Mouse (Mus musculus): ENCODE results near the gene Pde4a. TPM values are rescaled to one million over a fixed set of nuclear protein-coding genes. Genes with fewer than 3 reads are reported as not detected.

Pde4a gene
- polyA plus RNA-seq, 1 experiment from 2014 or later = 3.8 TPM

DNA sequence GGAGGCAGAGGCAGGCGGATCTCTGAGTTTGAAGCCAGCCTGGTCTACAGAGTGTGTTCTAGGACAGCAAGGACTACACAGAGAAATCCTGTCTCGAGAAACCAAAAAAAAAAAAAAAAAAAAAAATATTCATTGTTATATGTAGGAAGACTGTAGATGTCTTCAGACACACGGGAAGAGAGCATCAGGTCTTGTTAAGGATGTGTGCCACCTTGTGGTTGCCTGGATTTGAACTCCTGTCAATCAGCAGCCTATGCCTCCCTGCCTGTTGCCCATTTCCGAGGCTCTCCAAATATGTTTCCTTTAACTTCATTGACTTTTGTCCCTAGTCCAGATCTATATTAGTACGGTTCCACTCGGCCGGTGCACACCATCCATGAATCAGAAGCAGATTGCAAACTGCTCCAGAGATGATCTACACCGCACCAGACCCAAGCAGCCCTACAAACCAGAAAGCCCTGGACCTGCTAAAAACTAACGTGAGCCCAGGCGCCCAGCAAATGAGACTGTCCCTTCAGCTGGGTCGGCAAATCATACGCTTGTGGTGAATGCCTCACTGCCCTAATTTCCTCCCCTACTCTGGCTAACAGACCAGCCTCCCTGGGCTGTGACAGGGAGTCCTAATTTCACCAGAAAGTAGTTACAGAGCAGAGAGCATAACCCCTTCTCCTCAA lies 33.3 kb upstream of the Pde4a start:
- H3K9ac ChIP-seq (replicated peaks; ENCODE audit: low read length) = no peak overlapping the region
- H3K9me3 ChIP-seq (replicated peaks; ENCODE audit: control insufficient read depth, low read length) = no peaks in the 10 kb centered on the region
- no peak overlapping the region for H3K27ac ChIP-seq (replicated peaks; ENCODE audit: low read depth, low read length)
- no peaks in the 10 kb centered on the region for H3K36me3 ChIP-seq (replicated peaks; ENCODE audit: control insufficient read depth, insufficient read depth, low read depth, low read length)
- DNase-seq (ENCODE audit: low spot score) (no peak), ATAC-seq (replicated peaks; ENCODE audit: insufficient number of reproducible peaks, low FRiP score, low TSS enrichment, low read depth) (no peak)
- H3K4me1 ChIP-seq (ENCODE audit: control insufficient read depth, insufficient read depth, low read length) = no peaks in the 10 kb centered on the region
- no peaks in the 10 kb centered on the region for H3K27me3 ChIP-seq (ENCODE audit: control insufficient read depth, insufficient read depth, low read length)
- WGBS = 83% methylated on average over 12 of the region's 12 CpGs
- H3K4me2 ChIP-seq (ENCODE audit: low read depth, low read length) = no peak overlapping the region
- no peak overlapping the region for H3K4me3 ChIP-seq (ENCODE audit: low read depth, low read length)

DNA sequence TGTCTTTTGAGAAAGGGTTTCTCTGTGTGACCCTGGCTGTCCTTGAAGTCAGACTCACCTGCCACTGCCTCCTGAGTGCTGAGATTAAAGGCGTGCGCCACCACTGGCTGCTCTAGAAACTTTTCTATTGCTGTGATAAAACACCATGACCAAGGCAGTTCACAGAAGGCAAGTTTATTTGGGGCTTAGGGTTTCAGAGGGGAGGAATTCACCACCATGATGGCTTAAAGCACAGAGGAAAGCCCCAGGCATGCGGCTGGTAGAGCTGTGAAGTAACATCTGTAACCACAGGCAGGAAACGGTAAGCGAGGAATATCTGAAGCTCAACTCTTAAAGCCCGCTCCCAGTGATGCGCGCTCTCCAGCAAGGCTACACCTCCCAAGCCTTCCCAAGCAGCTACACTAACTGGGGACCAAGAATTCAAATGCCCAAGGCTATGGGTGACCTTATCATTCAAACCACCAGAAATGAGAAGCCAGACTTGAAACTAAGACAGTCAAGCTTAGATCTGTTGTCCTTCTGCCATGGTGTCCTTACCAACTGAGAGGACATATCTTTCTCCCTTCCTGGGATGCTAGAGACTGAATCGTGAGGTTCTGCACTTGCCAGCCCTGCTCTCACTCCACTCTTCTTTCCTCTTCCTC lies 32.3 kb upstream of the Pde4a start:
- Histone ChIP-seq H3K9me3 (replicated peaks; ENCODE audit: control insufficient read depth, low read length) (no peaks in the 10 kb centered on the region), H3K9ac (replicated peaks; ENCODE audit: low read length) (no peak overlapping the region), H3K4me1 (ENCODE audit: control insufficient read depth, insufficient read depth, low read length) (no peaks in the 10 kb centered on the region), H3K27ac (replicated peaks; ENCODE audit: low read depth, low read length) (no peak overlapping the region), H3K36me3 (replicated peaks; ENCODE audit: control insufficient read depth, insufficient read depth, low read depth, low read length) (peaks cover 1% of the 10 kb centered on the region; the same call in 1 of the 2 replicates), H3K4me2 (ENCODE audit: low read depth, low read length) (no peak overlapping the region), H3K27me3 (ENCODE audit: control insufficient read depth, insufficient read depth, low read length) (no peaks in the 10 kb centered on the region), H3K4me3 (ENCODE audit: low read depth, low read length) (no peak overlapping the region)
- DNase-seq (ENCODE audit: low spot score) (no peak), ATAC-seq (replicated peaks; ENCODE audit: insufficient number of reproducible peaks, low FRiP score, low TSS enrichment, low read depth) (no peak)
- 82% methylated on average over 9 of the region's 9 CpGs for WGBS

DNA sequence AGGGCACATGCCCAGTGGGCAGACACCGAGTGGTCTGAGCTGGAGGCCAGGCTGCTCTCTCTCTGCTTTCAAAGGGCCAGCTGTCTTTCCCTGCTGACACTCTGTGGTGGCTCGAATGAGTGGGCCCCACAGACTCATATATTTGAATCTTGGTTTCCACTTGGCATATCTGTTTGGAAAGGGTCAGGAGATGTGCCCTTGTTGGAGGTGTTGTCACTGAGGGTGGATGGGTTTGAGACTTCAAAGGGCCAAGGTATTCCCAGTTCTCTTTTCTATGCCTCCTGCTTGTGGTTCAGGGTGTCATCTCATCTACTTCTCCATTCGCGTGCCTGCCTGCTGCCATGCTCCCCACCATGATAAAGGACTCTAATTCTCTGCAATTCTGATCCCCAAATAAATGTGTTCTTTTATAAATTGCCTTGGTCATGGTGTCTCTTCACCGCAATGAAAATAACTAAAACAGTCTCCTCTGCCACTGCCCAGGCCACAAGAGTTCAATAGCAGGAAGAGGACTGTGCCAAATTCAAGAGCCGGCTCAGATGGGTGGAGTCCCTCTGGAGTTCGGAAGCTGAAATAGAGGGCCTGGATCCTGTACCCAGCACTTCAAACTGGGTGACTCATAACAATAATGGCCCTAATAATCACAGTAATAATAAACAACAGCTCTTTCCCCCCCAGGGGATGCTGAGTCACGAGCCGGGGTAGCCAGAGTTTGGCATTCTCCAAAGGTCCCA lies 30.8 kb upstream of the Pde4a start:
- no peaks in the 10 kb centered on the region for H3K9me3 ChIP-seq (replicated peaks; ENCODE audit: control insufficient read depth, low read length)
- no peak overlapping the region for H3K27ac ChIP-seq (replicated peaks; ENCODE audit: low read depth, low read length)
- peaks cover 13% of the 10 kb centered on the region for H3K36me3 ChIP-seq (replicated peaks; ENCODE audit: control insufficient read depth, insufficient read depth, low read depth, low read length)
- ATAC-seq (replicated peaks; ENCODE audit: insufficient number of reproducible peaks, low FRiP score, low TSS enrichment, low read depth) (no peak), DNase-seq (ENCODE audit: low spot score) (no peak)
- no peaks in the 10 kb centered on the region for H3K27me3 ChIP-seq (ENCODE audit: control insufficient read depth, insufficient read depth, low read length)
- 78% methylated on average over 9 of the region's 9 CpGs for WGBS
- no peak overlapping the region for H3K4me3 ChIP-seq (ENCODE audit: low read depth, low read length)
- no peak overlapping the region for H3K9ac ChIP-seq (replicated peaks; ENCODE audit: low read length)
- H3K4me2 ChIP-seq (ENCODE audit: low read depth, low read length) = no peak overlapping the region
- no peaks in the 10 kb centered on the region for H3K4me1 ChIP-seq (ENCODE audit: control insufficient read depth, insufficient read depth, low read length)

DNA sequence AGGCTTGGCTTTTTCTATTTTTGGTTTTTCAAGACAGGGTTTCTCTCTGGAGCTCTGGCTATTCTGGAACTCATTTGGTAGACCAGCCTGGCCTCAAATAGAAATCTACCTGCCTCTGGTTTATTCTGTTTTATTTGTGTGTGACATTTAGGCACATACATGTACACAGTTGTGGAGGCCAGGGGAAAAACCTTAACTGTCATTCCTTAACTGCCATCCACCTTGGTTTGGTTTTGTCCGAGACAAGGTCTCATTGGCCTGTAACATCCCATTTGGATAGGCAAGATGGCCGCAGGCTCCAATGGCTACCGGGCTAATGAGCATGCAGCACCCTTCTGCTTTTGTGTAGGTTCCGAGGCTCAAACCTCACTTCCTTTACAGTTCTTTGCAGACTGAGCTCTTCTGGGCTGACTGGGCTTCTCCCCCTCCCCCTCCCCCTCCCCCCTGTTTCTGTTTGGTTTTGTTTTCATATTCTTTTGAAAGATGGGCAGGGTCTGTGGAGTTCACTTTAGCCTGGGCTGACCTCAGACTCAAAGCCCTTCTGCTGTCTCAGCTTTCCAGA lies 30.1 kb upstream of the Pde4a start:
- DNase-seq (ENCODE audit: low spot score) = no peak
- no peak overlapping the region for H3K4me2 ChIP-seq (ENCODE audit: low read depth, low read length)
- H3K4me3 ChIP-seq (ENCODE audit: low read depth, low read length) = no peak overlapping the region
- WGBS = 78% methylated on average over 4 of the region's 4 CpGs
- H3K9me3 ChIP-seq (replicated peaks; ENCODE audit: control insufficient read depth, low read length) = no peaks in the 10 kb centered on the region
- H3K27ac ChIP-seq (replicated peaks; ENCODE audit: low read depth, low read length) = no peak overlapping the region
- no peaks in the 10 kb centered on the region for H3K4me1 ChIP-seq (ENCODE audit: control insufficient read depth, insufficient read depth, low read length)
- no peaks in the 10 kb centered on the region for H3K27me3 ChIP-seq (ENCODE audit: control insufficient read depth, insufficient read depth, low read length)
- H3K9ac ChIP-seq (replicated peaks; ENCODE audit: low read length) = no peak overlapping the region
- ATAC-seq (replicated peaks; ENCODE audit: insufficient number of reproducible peaks, low FRiP score, low TSS enrichment, low read depth) = no peak
- peaks cover 16% of the 10 kb centered on the region for H3K36me3 ChIP-seq (replicated peaks; ENCODE audit: control insufficient read depth, insufficient read depth, low read depth, low read length)

DNA sequence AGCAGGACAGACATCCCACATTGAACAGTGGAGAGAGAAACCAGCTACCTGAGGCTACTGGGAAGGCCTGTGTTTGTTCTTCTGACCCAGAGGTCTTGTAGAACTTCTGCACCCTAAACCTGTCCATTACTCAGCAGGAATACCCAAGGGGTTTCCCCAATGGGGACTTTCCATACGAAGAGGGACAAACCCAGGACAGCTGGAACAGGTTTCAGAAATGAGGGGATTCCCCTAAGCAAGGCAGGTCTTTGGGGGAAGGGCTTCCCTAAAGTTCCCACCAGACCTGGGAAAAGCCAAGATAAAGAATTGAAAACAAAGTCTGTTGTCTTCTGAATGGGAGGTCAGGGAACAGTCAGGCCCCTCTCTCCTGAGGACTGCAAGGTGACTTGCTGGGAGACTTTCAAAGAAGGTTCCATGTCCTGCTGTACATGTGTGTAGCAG lies 29.6 kb upstream of the Pde4a start:
- WGBS = 55% methylated on average over 1 of the region's 1 CpGs
- H3K9me3 ChIP-seq (replicated peaks; ENCODE audit: control insufficient read depth, low read length) = no peaks in the 10 kb centered on the region
- ATAC-seq (replicated peaks; ENCODE audit: insufficient number of reproducible peaks, low FRiP score, low TSS enrichment, low read depth) (no peak), DNase-seq (ENCODE audit: low spot score) (no peak)
- H3K9ac ChIP-seq (replicated peaks; ENCODE audit: low read length) = no peak overlapping the region
- no peak overlapping the region for H3K27ac ChIP-seq (replicated peaks; ENCODE audit: low read depth, low read length)
- no peak overlapping the region for H3K4me3 ChIP-seq (ENCODE audit: low read depth, low read length)
- H3K36me3 ChIP-seq (replicated peaks; ENCODE audit: control insufficient read depth, insufficient read depth, low read depth, low read length) = peaks cover 16% of the 10 kb centered on the region
- H3K27me3 ChIP-seq (ENCODE audit: control insufficient read depth, insufficient read depth, low read length) = no peaks in the 10 kb centered on the region
- no peaks in the 10 kb centered on the region for H3K4me1 ChIP-seq (ENCODE audit: control insufficient read depth, insufficient read depth, low read length)
- H3K4me2 ChIP-seq (ENCODE audit: low read depth, low read length) = no peak overlapping the region

DNA sequence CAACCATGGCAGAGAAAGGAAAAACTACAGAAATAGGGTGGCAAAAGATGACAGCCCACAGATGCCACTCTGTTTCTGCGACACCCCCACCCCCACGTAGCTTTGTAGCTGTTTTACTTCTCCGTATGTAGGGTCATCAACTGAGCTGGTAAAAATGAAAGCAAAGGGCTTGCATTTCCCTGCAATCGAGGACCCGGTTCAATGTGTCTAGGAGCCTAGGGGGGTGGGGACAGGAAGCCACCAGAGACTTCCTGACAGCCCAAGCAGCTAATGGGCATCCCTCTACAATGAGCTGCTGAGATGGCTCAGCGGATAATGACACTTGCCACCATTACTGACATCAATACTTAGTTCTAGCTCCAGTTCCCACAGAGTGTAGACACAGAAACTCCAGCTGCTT lies 29.1 kb upstream of the Pde4a start:
- peaks cover 16% of the 10 kb centered on the region for H3K36me3 ChIP-seq (replicated peaks; ENCODE audit: control insufficient read depth, insufficient read depth, low read depth, low read length)
- no peak overlapping the region for H3K4me3 ChIP-seq (ENCODE audit: low read depth, low read length)
- no peak overlapping the region for H3K27ac ChIP-seq (replicated peaks; ENCODE audit: low read depth, low read length)
- WGBS = 83% methylated on average over 6 of the region's 6 CpGs
- DNase-seq (ENCODE audit: low spot score) (no peak), ATAC-seq (replicated peaks; ENCODE audit: insufficient number of reproducible peaks, low FRiP score, low TSS enrichment, low read depth) (no peak)
- no peak overlapping the region for H3K4me2 ChIP-seq (ENCODE audit: low read depth, low read length)
- no peaks in the 10 kb centered on the region for H3K9me3 ChIP-seq (replicated peaks; ENCODE audit: control insufficient read depth, low read length)
- H3K4me1 ChIP-seq (ENCODE audit: control insufficient read depth, insufficient read depth, low read length) = no peaks in the 10 kb centered on the region
- H3K9ac ChIP-seq (replicated peaks; ENCODE audit: low read length) = no peak overlapping the region
- H3K27me3 ChIP-seq (ENCODE audit: control insufficient read depth, insufficient read depth, low read length) = no peaks in the 10 kb centered on the region

DNA sequence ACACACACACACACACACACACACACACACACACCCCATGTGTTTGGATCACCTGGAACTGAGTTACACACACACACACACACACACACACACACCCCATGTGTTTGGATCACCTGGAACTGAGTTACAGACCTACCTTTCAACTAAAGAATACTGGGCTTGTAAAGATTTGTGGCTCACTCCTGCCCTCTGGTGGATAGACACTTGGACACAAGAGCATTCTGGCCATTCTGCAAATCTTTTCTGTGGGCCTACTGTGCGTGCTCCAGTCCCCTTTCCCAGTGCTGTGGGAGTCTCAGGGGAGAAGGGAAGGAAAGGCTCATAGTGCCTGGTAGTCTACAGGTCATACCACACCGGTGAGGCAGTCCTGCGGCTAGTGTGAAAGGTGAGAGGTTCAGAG lies 28.3 kb upstream of the Pde4a start:
- Histone ChIP-seq H3K36me3 (replicated peaks; ENCODE audit: control insufficient read depth, insufficient read depth, low read depth, low read length) (peaks cover 19% of the 10 kb centered on the region), H3K4me3 (ENCODE audit: low read depth, low read length) (no peak overlapping the region), H3K9me3 (replicated peaks; ENCODE audit: control insufficient read depth, low read length) (no peaks in the 10 kb centered on the region), H3K27me3 (ENCODE audit: control insufficient read depth, insufficient read depth, low read length) (no peaks in the 10 kb centered on the region), H3K4me2 (ENCODE audit: low read depth, low read length) (no peak overlapping the region), H3K27ac (replicated peaks; ENCODE audit: low read depth, low read length) (no peak overlapping the region), H3K9ac (replicated peaks; ENCODE audit: low read length) (no peak overlapping the region), H3K4me1 (ENCODE audit: control insufficient read depth, insufficient read depth, low read length) (no peaks in the 10 kb centered on the region)
- DNase-seq (ENCODE audit: low spot score) = peak; percentile 79
- 44% methylated on average over 3 of the region's 3 CpGs for WGBS
- ATAC-seq (replicated peaks; ENCODE audit: insufficient number of reproducible peaks, low FRiP score, low TSS enrichment, low read depth) = no peak

DNA sequence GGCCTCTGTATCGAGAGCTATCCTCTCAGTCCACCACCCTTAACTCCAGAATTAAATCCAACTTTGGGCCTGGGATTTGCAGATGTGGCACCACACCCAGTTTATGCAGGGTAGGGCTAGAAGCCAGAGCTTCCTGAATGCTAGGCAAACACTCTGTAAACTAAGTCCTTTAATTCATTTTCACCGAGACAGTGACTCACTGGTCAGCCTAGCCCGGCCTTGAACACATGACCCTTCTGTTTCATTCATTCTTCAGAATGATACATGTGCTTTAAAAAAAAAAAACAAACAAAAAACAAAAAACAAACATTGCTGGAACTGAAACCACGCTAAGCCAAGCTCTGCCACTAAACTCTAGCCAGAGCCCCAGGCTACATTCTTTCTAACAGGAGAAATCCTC lies 27.1 kb upstream of the Pde4a start:
- Histone ChIP-seq H3K9me3 (replicated peaks; ENCODE audit: control insufficient read depth, low read length) (no peaks in the 10 kb centered on the region), H3K4me3 (ENCODE audit: low read depth, low read length) (no peak overlapping the region), H3K36me3 (replicated peaks; ENCODE audit: control insufficient read depth, insufficient read depth, low read depth, low read length) (peaks cover 28% of the 10 kb centered on the region), H3K9ac (replicated peaks; ENCODE audit: low read length) (no peak overlapping the region), H3K4me1 (ENCODE audit: control insufficient read depth, insufficient read depth, low read length) (no peaks in the 10 kb centered on the region), H3K27ac (replicated peaks; ENCODE audit: low read depth, low read length) (no peak overlapping the region), H3K4me2 (ENCODE audit: low read depth, low read length) (no peak overlapping the region), H3K27me3 (ENCODE audit: control insufficient read depth, insufficient read depth, low read length) (no peaks in the 10 kb centered on the region)
- ATAC-seq (replicated peaks; ENCODE audit: insufficient number of reproducible peaks, low FRiP score, low TSS enrichment, low read depth) = no peak
- 83% methylated on average over 4 of the region's 4 CpGs for WGBS
- no peak for DNase-seq (ENCODE audit: low spot score)
